Mouse (Mus musculus): ENCODE results near the gene Cacng6.

Gene Cacng6

DNA sequence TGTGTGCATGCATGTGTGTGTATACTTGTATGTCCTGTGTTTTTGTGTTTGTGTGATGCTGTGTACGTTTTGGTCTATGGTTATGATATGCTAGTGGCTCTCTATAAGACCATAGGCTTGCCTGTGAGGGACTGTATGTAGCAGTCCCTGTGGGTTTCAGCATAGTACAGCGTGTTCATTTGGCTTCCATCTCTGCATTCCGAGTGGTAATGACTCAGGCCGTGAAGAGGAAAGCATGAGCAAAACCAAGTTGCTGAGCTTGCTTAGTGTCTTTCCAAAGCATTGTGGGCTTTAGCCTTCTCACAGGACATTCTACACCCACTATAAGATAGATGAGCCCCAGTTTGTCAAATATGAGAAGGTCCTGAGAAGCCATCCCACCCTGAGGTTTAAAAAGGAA lies 39.3 kb downstream of the Cacng6 start:
- no peak for DNase-seq (ENCODE audit: low spot score)

DNA sequence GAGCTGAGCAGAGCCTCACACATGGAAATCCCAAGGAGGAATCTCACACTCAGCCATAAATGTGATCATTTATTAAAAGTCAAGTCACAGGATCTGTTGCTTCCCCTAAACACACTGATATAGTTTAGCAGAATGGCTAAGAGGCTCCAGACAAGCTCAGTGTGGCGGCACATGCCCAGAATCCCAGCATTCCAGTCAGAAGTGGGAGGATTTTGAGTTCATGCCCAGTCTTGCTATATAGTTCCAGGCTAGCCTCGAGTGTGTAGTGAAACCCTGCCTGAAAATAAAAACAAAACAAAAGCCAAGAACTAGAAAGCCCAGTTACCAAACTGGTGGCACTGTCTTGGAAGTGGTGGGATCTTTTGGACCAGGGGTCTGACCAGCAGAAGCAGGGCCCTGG lies 44.6 kb downstream of the Cacng6 start:
- no peak for DNase-seq (ENCODE audit: low spot score)

DNA sequence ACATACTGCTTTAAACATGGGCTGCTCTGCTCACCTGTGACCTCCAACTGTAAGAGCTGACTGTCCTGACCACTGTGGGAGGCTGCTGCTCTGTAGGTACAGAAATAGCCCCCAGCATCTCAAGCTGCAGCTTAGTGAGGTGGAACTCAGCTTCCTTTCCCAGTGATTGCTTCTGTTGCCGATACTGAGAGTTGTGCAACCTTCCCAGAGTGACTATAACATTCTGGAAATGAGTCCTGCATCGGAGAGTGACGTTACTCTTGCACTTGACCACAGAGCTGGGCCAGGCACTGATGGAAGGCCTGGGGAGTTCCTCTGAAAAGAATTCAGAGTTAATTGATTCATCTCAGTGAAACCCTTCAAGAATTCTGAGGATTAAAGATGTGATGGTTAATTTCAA lies 48.8 kb downstream of the Cacng6 start:
- no peak for DNase-seq (ENCODE audit: low spot score)

DNA sequence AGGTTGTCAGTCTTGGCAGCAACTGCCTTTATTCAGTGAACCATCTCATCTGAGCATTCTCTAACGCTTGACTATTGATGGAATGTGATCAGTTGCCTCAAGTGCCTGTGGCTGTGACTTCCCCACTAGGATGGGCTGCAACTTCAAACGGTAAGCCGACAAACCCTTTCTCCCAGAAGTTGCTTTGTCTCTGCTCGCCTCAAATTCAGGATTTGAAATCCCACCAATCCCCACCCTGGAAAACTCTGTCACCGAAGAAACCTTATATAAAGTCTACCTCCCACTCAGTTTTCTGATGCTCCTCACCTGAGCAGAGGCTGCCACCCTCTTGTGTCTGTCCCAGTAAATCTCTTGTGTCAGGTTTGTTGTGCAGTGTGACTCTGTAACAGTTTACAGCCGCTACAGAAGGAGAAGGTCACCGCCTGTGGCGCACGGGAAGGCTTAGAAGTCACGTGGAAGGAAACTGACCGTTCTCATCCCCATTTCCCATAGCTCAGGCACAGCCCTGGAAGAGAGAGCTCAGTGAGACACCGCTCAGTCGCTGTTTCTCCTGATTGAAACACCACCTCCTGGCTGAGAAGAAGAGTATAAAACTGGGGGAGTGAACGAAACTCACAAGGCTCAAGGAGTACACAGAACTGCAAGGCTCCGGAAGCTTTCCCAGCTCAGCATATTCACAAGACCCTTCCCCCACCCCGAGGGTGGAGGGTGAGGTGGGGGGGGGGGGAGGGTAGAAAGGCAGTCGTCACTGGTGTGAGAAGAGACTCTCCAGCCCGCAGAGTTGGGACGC lies 50.5 kb downstream of the Cacng6 start:
- DNase-seq (ENCODE audit: low spot score): no peak

DNA sequence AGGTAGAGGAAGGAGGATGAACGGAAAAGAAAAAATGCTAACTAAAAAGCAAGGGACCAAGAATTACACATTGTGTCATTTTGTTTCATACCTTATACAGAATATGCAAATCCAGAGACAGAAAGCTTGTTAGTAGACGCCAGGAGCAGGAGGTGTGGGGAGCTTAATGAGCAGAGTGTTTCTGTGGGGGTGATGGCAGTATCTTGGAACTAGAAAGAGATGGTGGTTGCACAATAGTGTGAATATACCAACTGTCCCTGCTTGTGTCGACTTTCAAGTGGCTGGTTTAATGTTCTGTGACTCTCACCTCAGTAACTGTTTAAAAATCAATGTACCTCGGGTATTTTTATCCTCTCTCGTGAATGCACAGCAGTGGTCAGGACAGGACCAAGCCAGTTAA lies 52.7 kb downstream of the Cacng6 start:
- DNase-seq (ENCODE audit: low spot score): no peak

DNA sequence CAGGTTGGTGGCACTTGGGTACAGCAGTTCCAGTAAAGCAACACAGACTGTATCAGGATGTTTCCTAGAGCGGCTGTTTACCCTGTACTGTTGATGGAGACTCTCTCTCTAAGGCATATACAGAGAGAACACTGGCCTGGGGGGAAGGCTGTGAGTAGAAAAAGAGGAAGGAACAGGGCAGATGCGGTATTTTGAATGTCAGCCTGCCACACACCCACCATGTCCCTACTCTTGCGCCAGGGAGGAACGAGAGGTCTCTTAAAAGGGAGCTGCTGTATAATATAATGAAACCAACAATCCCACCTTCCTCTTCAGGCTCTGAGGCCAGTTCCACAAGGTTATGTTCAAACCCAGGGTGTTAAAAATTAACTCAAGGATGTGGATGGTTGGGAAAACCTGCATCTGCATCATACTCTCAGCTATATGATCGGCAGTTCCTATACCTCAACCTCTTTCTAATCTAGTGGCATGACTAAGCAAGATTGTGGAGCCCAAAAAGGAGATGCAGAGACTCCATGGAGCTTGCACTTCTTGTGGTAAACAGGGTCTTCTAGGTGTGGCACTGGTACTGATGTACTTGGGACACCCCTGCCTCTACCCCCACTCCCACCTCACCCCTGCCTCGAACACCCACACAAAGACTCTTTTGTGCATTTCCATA lies 58.1 kb downstream of the Cacng6 start:
- no peak for DNase-seq (ENCODE audit: low spot score)

All from T-cell, adult 2 months (primary cell).